Mouse (Mus musculus) small intestine, adult 2 months (tissue): ENCODE results near the gene Gm7694. TPM values are rescaled to one million over a fixed set of nuclear protein-coding genes. Genes with fewer than 3 reads are reported as not detected.

Experiments
- H3K27ac ChIP-seq: fragments of 200-500 bp; 2 replicates; pipeline ENCODE4 v1.5.1; 2012; ENCODE audit warnings: low read depth, low read length, control low read depth, inconsistent platforms; ENCODE audit not compliant: insufficient read depth
- H3K27me3 ChIP-seq: fragments of 200-500 bp; 2 replicates; pipeline ENCODE4 v1.6.1; 2012; ENCODE audit warnings: mild to moderate bottlenecking, moderate library complexity, low read length, inconsistent platforms; ENCODE audit not compliant: control insufficient read depth, insufficient read depth
- H3K36me3 ChIP-seq: fragments of 200-500 bp; 2 replicates; pipeline ENCODE4 v1.6.1; 2012; ENCODE audit warnings: mild to moderate bottlenecking, low read length, control low read depth, inconsistent platforms; ENCODE audit not compliant: control insufficient read depth, insufficient read depth
- H3K4me1 ChIP-seq: fragments of 200-500 bp; 2 replicates; pipeline ENCODE4 v1.6.1; 2012; ENCODE audit warnings: low read length, inconsistent platforms, mixed read lengths; ENCODE audit not compliant: control insufficient read depth, insufficient read depth, insufficient read length
- H3K4me3 ChIP-seq: fragments of 200-500 bp; 2 replicates; pipeline ENCODE4 v1.5.1; 2012; ENCODE audit warnings: low read depth, mild to moderate bottlenecking, control low read depth, inconsistent platforms, low read length, moderate library complexity
- CTCF ChIP-seq: fragments of 200-500 bp; IDR thresholded peaks from 2 replicates; pipeline ENCODE4 v1.5.1; 2012; ENCODE audit warnings: low read depth, mild to moderate bottlenecking, control low read depth, inconsistent platforms, low read length, moderate library complexity, mixed read lengths; ENCODE audit not compliant: insufficient replicate concordance, insufficient read length; ENCODE audit errors: extremely low read depth
- POLR2A ChIP-seq: fragments of 200-500 bp; IDR thresholded peaks from 2 replicates; pipeline ENCODE4 v1.6.1; 2012; ENCODE audit warnings: low read depth, mild to moderate bottlenecking, control low read depth, inconsistent platforms, low read length, moderate library complexity
- WGBS: fragments of 180-500 bp; shearing (Covaris S2); methylation state at CpG from one replicate; pipeline ENCODE4 v1.1.7; 2018; 5-methylcytosine and 5-hydroxymethylcytosine counted together
- polyA plus RNA-seq: library from polyadenylated mRNA; depleted of rRNA; stranded (reverse); fragments of >200 nt; gene quantifications from 2 replicates; pipeline ENCODE4 v1.2.3, GENCODE M21; 2012; rRNA removed

The Gm7694 gene
- 1.8 and 17.6 TPM in 2 replicates for polyA plus RNA-seq

DNA sequence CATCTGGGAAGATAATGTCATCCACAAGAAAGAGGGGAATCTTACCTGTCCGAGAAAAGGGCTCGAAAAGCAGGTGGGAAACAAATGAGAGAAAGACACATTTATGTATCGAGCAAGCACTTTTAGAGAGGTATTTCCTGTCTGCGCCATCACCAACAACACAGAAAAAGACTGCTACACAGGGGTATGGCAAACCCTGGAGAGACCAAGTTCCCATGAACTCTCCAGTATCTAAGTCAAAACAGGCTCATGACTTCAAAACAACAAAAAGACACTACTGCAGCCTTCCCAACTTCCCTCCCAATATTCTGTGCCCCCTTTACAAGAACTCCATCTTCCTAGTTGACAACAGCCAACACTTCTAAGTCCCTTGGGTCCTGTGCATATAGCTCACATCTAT, at the start of gene Gm7694:
TSS of gene Gm7694 (minus strand) at position 101 of the 400 bp plus-strand sequence.
- Histone ChIP-seq H3K4me3 (no peak within 1 kb of the TSS), H3K36me3 (no peaks in the 10 kb centered on the region; the same call in 1 of the 2 replicates), H3K27ac (no peak within 1 kb of the TSS), H3K4me1 (no peaks in the 10 kb centered on the region), H3K27me3 (no peaks in the 10 kb centered on the region)
- over 99% methylated on average over 4 of the region's 4 CpGs for WGBS
- no peak for TF ChIP-seq CTCF
- TF ChIP-seq POLR2A, result no peak

DNA sequence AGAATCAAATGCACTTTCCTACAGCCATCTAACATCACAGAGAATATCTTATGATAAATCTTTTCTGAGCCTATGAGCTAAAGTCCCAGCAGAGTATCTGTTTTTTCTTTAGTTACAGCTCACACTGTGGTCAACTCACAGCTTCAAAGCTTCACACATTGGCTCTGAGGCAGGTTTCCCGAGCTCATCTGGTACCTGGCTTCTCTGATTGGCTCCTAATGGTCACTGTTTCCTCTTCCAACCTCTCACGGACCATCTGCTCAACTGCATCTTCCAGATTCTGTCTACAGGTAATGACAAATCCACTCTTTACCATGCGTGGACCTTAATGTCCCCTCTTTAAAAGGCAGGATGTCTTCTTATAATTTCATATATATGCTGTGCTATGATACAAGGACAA, 47.2 kb upstream of the Gm7694 start:
- Histone ChIP-seq H3K36me3 (no peaks in the 10 kb centered on the region), H3K27ac (no peak overlapping the region)
- TF ChIP-seq CTCF, result no peak
- TF ChIP-seq POLR2A, result no peak

DNA sequence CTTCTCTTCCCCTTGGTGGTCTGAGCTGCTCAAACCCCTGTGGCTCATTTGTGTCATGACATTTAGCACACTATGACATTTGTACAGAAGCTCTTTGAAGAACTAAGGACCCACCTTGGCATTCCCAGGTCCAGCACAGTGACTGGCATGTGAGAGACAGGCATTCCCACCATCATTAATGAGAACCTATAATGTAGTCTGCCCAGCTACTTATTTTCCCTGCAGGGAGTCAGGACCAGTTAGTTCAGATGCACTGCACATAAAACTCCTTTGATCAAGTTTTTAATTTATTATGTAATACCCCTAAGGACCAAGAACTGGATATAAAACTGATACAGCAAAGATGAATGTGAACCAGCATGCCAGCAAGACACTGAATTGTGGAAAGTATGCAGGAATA, 44.9 kb upstream of the Gm7694 start:
- no peak overlapping the region for H3K4me3 ChIP-seq
- no peaks in the 10 kb centered on the region for H3K4me1 ChIP-seq
- no peak for TF ChIP-seq POLR2A
- TF ChIP-seq CTCF, result no peak
- no peak overlapping the region for H3K27ac ChIP-seq
- no peaks in the 10 kb centered on the region for H3K27me3 ChIP-seq
- no peaks in the 10 kb centered on the region for H3K36me3 ChIP-seq

More for the DNA sequence above, 47.2 kb upstream of the Gm7694 start:
- Histone ChIP-seq H3K4me1 (no peaks in the 10 kb centered on the region), H3K27me3 (no peaks in the 10 kb centered on the region), H3K4me3 (no peak overlapping the region)
- 78% methylated on average over 3 of the region's 3 CpGs for WGBS

DNA sequence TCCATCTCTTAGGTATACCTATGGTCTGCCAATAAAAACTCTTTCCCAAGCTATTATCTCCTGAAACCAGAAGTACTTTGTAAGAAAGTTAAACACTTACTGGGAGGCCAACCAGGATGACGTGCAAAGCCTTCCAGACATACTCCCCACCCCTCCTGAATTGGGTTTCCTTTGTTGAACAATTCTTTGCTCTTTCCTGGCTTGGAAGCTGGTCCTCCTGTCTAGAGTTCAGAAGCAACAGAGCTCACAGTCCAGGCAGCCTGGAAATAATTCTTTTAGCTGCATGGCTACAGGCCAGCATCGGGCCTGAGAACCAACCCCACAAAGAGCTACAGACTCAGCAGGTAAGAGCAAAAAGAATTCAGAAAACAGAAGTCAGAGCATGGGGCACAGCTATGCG, 40.1 kb upstream of the Gm7694 start:
- Histone ChIP-seq H3K27ac (no peak overlapping the region), H3K4me3 (no peak overlapping the region), H3K36me3 (no peaks in the 10 kb centered on the region; the same call in 1 of the 2 replicates), H3K27me3 (no peaks in the 10 kb centered on the region), H3K4me1 (no peaks in the 10 kb centered on the region)
- 84% methylated on average over 3 of the region's 3 CpGs for WGBS
- TF ChIP-seq CTCF (no peak), POLR2A (no peak)

DNA sequence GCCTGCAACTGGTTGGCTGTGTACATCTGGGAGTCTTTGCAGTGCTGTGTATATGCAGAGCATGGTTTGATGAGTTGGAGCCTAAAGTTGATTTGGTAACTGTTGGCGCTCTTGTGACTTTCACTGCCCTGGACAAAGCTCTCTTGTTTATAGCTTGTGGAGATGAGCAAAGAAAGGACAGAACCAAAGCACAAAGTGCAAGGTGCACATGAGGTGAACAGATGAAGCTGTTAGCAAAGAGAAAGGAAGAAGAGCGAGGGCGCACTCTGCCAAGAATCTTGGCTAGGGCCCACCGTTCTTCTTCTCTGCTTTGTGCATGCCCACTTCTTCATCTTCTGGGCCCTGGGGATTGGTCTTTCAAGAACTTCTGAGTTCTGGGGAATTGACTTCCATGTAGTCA, 37.8 kb upstream of the Gm7694 start:
- Histone ChIP-seq H3K27me3 (no peaks in the 10 kb centered on the region), H3K36me3 (no peaks in the 10 kb centered on the region; the same call in 1 of the 2 replicates), H3K4me3 (no peak overlapping the region), H3K4me1 (no peaks in the 10 kb centered on the region), H3K27ac (no peak overlapping the region)
- 93% methylated on average over 4 of the region's 4 CpGs for WGBS
- TF ChIP-seq CTCF (no peak), POLR2A (no peak)

DNA sequence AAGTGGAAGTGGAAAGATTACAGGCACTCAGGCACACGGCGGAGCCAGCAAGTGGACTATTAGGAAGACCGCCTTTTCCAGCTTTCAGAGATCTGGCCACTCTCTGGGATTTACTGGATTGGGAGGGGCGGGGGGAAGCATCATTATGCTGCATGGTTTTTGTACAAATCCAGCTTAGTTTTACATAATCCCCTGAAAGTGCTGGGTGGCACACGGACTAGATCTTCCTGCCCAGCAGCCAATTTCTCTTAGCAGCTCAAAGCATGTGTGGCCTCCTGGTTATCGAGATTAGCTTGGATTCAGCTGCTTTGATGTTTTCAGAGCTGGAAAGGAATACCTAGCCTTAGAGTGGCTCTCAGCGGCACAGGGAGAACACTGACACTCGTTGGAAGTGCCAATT, 36.9 kb upstream of the Gm7694 start:
- no peak overlapping the region for H3K27ac ChIP-seq
- no peaks in the 10 kb centered on the region for H3K27me3 ChIP-seq
- H3K4me1 ChIP-seq, result no peaks in the 10 kb centered on the region
- no peaks in the 10 kb centered on the region; the same call in 1 of the 2 replicates for H3K36me3 ChIP-seq
- WGBS, result 89% methylated on average over 8 of the region's 8 CpGs
- H3K4me3 ChIP-seq, result no peak overlapping the region
- TF ChIP-seq CTCF (no peak), POLR2A (no peak)

DNA sequence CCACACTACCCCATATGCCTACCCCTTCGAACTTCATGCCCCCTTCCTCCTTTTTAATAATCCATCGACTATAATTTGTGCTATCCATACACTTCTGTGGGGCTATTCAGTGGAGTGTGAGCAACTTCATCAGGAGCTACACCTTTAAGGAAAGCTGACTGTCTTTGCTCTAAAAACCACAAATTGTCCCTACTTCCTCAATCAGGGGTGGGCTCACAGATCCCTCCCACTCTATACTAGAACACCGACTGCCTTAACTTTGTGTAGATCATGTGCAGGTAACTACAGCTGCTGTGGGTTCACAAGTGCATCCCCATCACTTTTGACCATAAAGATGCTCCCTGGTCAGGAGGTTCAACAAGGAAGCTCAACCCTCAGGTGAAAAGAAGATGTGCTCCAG, 33.8 kb upstream of the Gm7694 start:
- Histone ChIP-seq H3K36me3 (no peaks in the 10 kb centered on the region; the same call in 1 of the 2 replicates), H3K4me1 (no peaks in the 10 kb centered on the region), H3K27me3 (no peaks in the 10 kb centered on the region), H3K27ac (no peak overlapping the region), H3K4me3 (no peak overlapping the region)
- 82% methylated on average over 3 of the region's 3 CpGs for WGBS
- TF ChIP-seq CTCF, result no peak

DNA sequence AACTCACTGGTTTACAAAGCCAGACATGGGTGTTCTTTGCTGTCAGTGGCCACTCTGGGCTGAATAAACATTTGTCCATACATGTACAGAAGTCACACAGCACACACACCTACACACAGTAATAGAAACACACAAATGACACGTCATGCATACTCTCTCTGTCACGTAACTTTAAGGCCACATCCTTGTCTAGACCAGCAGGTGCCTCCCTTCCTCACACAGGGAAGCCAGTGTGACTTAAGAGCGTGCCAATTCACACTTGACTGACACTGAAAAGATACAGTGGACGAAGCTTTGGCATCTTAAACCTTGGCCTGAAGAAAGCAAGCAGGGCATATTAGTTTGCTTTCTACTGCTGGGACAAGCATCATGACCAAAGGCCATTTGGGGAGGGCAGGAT, 26.6 kb upstream of the Gm7694 start:
- Histone ChIP-seq H3K36me3 (peaks cover 4% of the 10 kb centered on the region), H3K27ac (no peak overlapping the region), H3K4me3 (no peak overlapping the region), H3K27me3 (no peaks in the 10 kb centered on the region), H3K4me1 (no peaks in the 10 kb centered on the region)
- no peak for TF ChIP-seq POLR2A
- TF ChIP-seq CTCF, result no peak
- WGBS, result 85% methylated on average over 4 of the region's 4 CpGs
